7 mouse cellular contexts compared by ENCODE assay signal in the genomic region with DNA sequence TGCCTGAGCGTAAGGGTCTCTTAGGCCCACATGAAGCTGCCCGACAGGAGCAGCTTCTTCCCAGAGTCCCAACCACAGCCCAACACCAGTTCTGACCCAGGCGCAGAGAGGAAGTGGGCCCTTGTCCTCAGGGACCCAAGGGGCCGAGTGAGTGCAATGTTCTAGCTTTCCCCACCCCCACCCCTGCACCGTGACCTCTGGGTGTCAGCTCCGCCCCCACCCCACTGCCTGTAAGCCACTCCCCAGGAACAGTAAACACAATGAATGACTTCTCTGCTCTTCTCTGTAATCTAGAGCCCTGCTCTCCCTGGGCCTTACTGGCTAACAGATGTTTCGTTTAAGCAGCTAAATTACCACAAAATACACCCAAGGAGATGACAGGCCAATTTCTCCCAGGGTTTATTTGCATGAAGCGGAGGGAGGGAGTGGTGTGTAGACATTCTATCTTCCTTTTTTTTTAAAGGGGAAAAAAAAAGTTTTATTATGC. TPM values are rescaled to one million over a fixed set of nuclear protein-coding genes. Genes with fewer than 3 reads are reported as not detected.
DNase-seq lines count a peak whose midpoint lies in the region; ATAC-seq and TF ChIP-seq lines count a peak whose summit lies in the region.

No protein-coding gene starts in this region.

- peak overlapping the region; percentile 82 for H3K27ac ChIP-seq in forebrain, embryonic 13.5 days
- H3K27ac ChIP-seq in lung, postnatal 0 days (ENCODE audit: low read length), result peak overlapping the region; percentile 82

- peak; percentile 86 for DNase-seq in ZHBTc4 (ENCODE audit: low read depth, low spot score)
- peak; percentile 47 for DNase-seq in kidney, adult 9 months
- peak; percentile 89 for DNase-seq in lung, postnatal 0 days (ENCODE audit: low spot score)
- peak; percentile 43 for DNase-seq in retina, postnatal 1 day
- no peak for DNase-seq in cerebellum, postnatal 36 days
- DNase-seq in adrenal gland, postnatal 36 days, result no peak

- WGBS in forebrain, embryonic 13.5 days, result 23% methylated on average over 8 of the region's 8 CpGs
- WGBS in lung, postnatal 0 days, result 12% methylated on average over 8 of the region's 8 CpGs

- no peak for TF ChIP-seq CTCF in lung, postnatal 0 days (IDR thresholded peaks at IDR 0.05)

- no peak overlapping the region for H3K4me3 ChIP-seq in forebrain, embryonic 13.5 days
- no peak overlapping the region for H3K4me3 ChIP-seq in lung, postnatal 0 days (ENCODE audit: low read depth, low read length)

- peak; percentile 25; the same call in 1 of the 2 replicates for ATAC-seq in forebrain, embryonic 13.5 days
- peak; percentile 58 for ATAC-seq in lung, postnatal 0 days

- H3K36me3 ChIP-seq in forebrain, embryonic 13.5 days (ENCODE audit: poor library complexity, severe bottlenecking), result no peaks in the 10 kb centered on the region
- H3K36me3 ChIP-seq in lung, postnatal 0 days (ENCODE audit: insufficient read depth, low read length), result no peaks in the 10 kb centered on the region

- H3K27me3 ChIP-seq in forebrain, embryonic 13.5 days, result no peaks in the 10 kb centered on the region
- no peaks in the 10 kb centered on the region for H3K27me3 ChIP-seq in lung, postnatal 0 days (replicated peaks; ENCODE audit: insufficient read depth, low read length)

- H3K9ac ChIP-seq in forebrain, embryonic 13.5 days, result peak overlapping the region; percentile 30; the same call in 1 of the 2 replicates
- H3K9ac ChIP-seq in lung, postnatal 0 days (replicated peaks; ENCODE audit: low read depth), result no peak overlapping the region

- H3K4me2 ChIP-seq in forebrain, embryonic 13.5 days, result peak overlapping the region; percentile 32; the same call in 1 of the 2 replicates
- 0 out of 2 replicates have a peak overlapping the region, but pooled peaks have one; percentile 8 for H3K4me2 ChIP-seq in lung, postnatal 0 days (replicated peaks; ENCODE audit: low read depth, low read length)

- H3K4me1 ChIP-seq in forebrain, embryonic 13.5 days, result peaks cover 63% of the 10 kb centered on the region
- H3K4me1 ChIP-seq in lung, postnatal 0 days (ENCODE audit: insufficient read depth, low read depth, low read length), result peaks cover 46% of the 10 kb centered on the region

- TF ChIP-seq EP300 in lung, postnatal 0 days (IDR thresholded peaks at IDR 0.05), result no peak

- H3K9me3 ChIP-seq in forebrain, embryonic 13.5 days (replicated peaks), result no peaks in the 10 kb centered on the region
- H3K9me3 ChIP-seq in lung, postnatal 0 days (ENCODE audit: low read length), result no peaks in the 10 kb centered on the region

RNA-seq across cellular contexts. Expression of a gene that starts 15.1 kb away (rescaled TPM):
- polyA plus RNA-seq in forebrain, embryonic 13.5 days (2015; fragmentation: Nextera tagmentation; extraction: Ambion mirVana), result 8.7 and 8.8 TPM in 2 replicates
- polyA plus RNA-seq in lung, postnatal 0 days (2015; fragmentation: Nextera tagmentation; extraction: Ambion mirVana), result 11.8 and 12.1 TPM in 2 replicates
- total RNA-seq in adrenal gland, postnatal 36 days (2021), result 10 to 100 TPM; 23.1 to 31.9 TPM

RNA-seq across cellular contexts. Expression of a gene that starts 30.4 kb away (rescaled TPM):
- polyA plus RNA-seq in forebrain, embryonic 13.5 days (2015; fragmentation: Nextera tagmentation; extraction: Ambion mirVana), result 19.3 and 25.1 TPM in 2 replicates
- polyA plus RNA-seq in lung, postnatal 0 days (2015; fragmentation: Nextera tagmentation; extraction: Ambion mirVana), result 3.4 and 3.8 TPM in 2 replicates
- total RNA-seq in adrenal gland, postnatal 36 days (2021), result 10 to 100 TPM in 1 of 2 experiments, 1 to 10 TPM in 1; 9.2 to 11.4 TPM

Comparison
In these comparisons a context has a peak if more than half of its experiments do, and no peak if none do; other contexts are left out.
1. DNase-seq: peak in ZHBTc4 (single experiment), kidney, adult 9 months (single experiment), lung, postnatal 0 days (single experiment) and retina, postnatal 1 day (single experiment); none in cerebellum, postnatal 36 days (0 of 2) and adrenal gland, postnatal 36 days (0 of 2).